Mouse (Mus musculus): ENCODE measurements at regions not wholly inside any gene's neighbourhood (a gene's known extent, or its start where the extent isn't known, plus 50 kb on each side); places are given as distances from the start of the nearest gene placed in this dataset.

- TF ChIP-seq TCF12 (IDR thresholded peaks at IDR 0.05; ENCODE audit: insufficient read depth, poor library complexity, severe bottlenecking) (no peak), POLR2A (IDR thresholded peaks at IDR 0.05; ENCODE audit: insufficient read length, low read depth) (no peak), MAX (IDR thresholded peaks at IDR 0.05; ENCODE audit: low read depth) (no peak), CEBPB (IDR thresholded peaks at IDR 0.05; ENCODE audit: insufficient read depth, poor library complexity, severe bottlenecking) (no peak), POLR2AphosphoS2 (IDR thresholded peaks at IDR 0.05; ENCODE audit: insufficient read length, low read depth) (no peak), USF1 (IDR thresholded peaks at IDR 0.05; ENCODE audit: low read depth) (no peak), TCF3 (IDR thresholded peaks at IDR 0.05; ENCODE audit: insufficient read length, low read depth) (no peak)
Observed at GRCm38 (mm10) chr12:14063276-14063675, 88.6 kb downstream of the Fam84a start.
